Mouse (Mus musculus) brown adipose tissue, adult 24 weeks (tissue): ENCODE measurements around the gene Trappc2l. TPM values are rescaled to one million over a fixed set of nuclear protein-coding genes. Genes with fewer than 3 reads are reported as not detected.

Experiments
- H3K27ac ChIP-seq: fragments of 200-500 bp; replicated peaks from 2 replicates; pipeline ENCODE4 v1.5.1; 2012; ENCODE audit warnings: low read depth, mild to moderate bottlenecking, low read length
- H3K4me1 ChIP-seq: fragments of 200-500 bp; 2 replicates; pipeline ENCODE4 v1.6.1; 2012; ENCODE audit warnings: low read length, mixed read lengths; ENCODE audit not compliant: control insufficient read depth, insufficient read depth, insufficient read length
- H3K4me3 ChIP-seq: fragments of 200-500 bp; 2 replicates; pipeline ENCODE4 v1.5.1; 2012; ENCODE audit warnings: low read depth, mild to moderate bottlenecking, low read length, moderate library complexity; ENCODE audit not compliant: insufficient read depth
- polyA plus RNA-seq: library from polyadenylated mRNA; stranded (reverse); fragments of >200 nt; gene quantifications from 2 replicates; pipeline ENCODE4 v1.2.4, GENCODE M21; 2012; ENCODE audit not compliant: missing spikeins, insufficient read depth, insufficient read length

The Trappc2l gene
- polyA plus RNA-seq, 1 experiment, result 81.0 TPM

- Histone ChIP-seq H3K4me3 (peak overlapping the region; percentile 82; the same call in 1 of the 2 replicates), H3K27ac (no peak overlapping the region; the same call in 1 of the 2 replicates), H3K4me1 (peaks cover 7% of the 10 kb centered on the region)
These were observed 36.7 kb upstream of the Trappc2l start for GRCm38 (mm10) chr8:122574667-122575251.

- peak overlapping the region; percentile 82; the same call in 1 of the 2 replicates for H3K4me3 ChIP-seq
- peaks cover 7% of the 10 kb centered on the region for H3K4me1 ChIP-seq
- no peak overlapping the region; the same call in 1 of the 2 replicates for H3K27ac ChIP-seq
These were observed 36.2 kb upstream of the Trappc2l start for GRCm38 (mm10) chr8:122575286-122575685.

- peak overlapping the region; percentile 82 for H3K4me3 ChIP-seq
- no peak overlapping the region for H3K27ac ChIP-seq
- peaks cover 7% of the 10 kb centered on the region for H3K4me1 ChIP-seq
These were observed 35.4 kb upstream of the Trappc2l start for GRCm38 (mm10) chr8:122575735-122576647.

- H3K4me1 ChIP-seq, result peaks cover 7% of the 10 kb centered on the region
These were observed 34.8 kb upstream of the Trappc2l start, which contains the start of gene Aprt for GRCm38 (mm10) chr8:122576648-122577022. Gene Aprt, minus strand, starts transcription at chr8:122576909.

GRCm38 (mm10) chr8:122577116-122577515, 34.3 kb upstream of the Trappc2l start:
- Histone ChIP-seq H3K4me1 (peaks cover 7% of the 10 kb centered on the region), H3K4me3 (no peak overlapping the region), H3K27ac (no peak overlapping the region)

More at GRCm38 (mm10) chr8:122576648-122577022, 34.8 kb upstream of the Trappc2l start, which contains the start of gene Aprt:
- Histone ChIP-seq H3K4me3 (peak within 1 kb of the TSS; percentile 82), H3K27ac (no peak within 1 kb of the TSS)

GRCm38 (mm10) chr8:122579196-122579595, 32.2 kb upstream of the Trappc2l start:
- H3K4me3 ChIP-seq, result no peak overlapping the region
- no peak overlapping the region for H3K27ac ChIP-seq
- H3K4me1 ChIP-seq, result peaks cover 7% of the 10 kb centered on the region

GRCm38 (mm10) chr8:122580926-122581325, 30.5 kb upstream of the Trappc2l start:
- Histone ChIP-seq H3K27ac (no peak overlapping the region), H3K4me1 (peaks cover 5% of the 10 kb centered on the region; the same call in 1 of the 2 replicates), H3K4me3 (no peak overlapping the region)

GRCm38 (mm10) chr8:122584981-122585380, 26.5 kb upstream of the Trappc2l start:
- no peak overlapping the region for H3K27ac ChIP-seq
- H3K4me3 ChIP-seq, result no peak overlapping the region

GRCm38 (mm10) chr8:122585411-122585891, 26.0 kb upstream of the Trappc2l start:
- no peak overlapping the region for H3K27ac ChIP-seq
- no peak overlapping the region for H3K4me3 ChIP-seq
- H3K4me1 ChIP-seq, result 0 out of 2 replicates have a peak, but pooled peaks cover 4% of the 10 kb centered on the region

More at GRCm38 (mm10) chr8:122584981-122585380, 26.5 kb upstream of the Trappc2l start:
- 0 out of 2 replicates have a peak, but pooled peaks cover 4% of the 10 kb centered on the region for H3K4me1 ChIP-seq

- Histone ChIP-seq H3K27ac (no peak overlapping the region), H3K4me3 (no peak overlapping the region), H3K4me1 (0 out of 2 replicates have a peak, but pooled peaks cover 4% of the 10 kb centered on the region)
These were observed 25.3 kb upstream of the Trappc2l start for GRCm38 (mm10) chr8:122586171-122586570.

GRCm38 (mm10) chr8:122586749-122587148, 24.7 kb upstream of the Trappc2l start:
- Histone ChIP-seq H3K4me3 (no peak overlapping the region), H3K4me1 (0 out of 2 replicates have a peak, but pooled peaks cover 4% of the 10 kb centered on the region), H3K27ac (no peak overlapping the region)

- Histone ChIP-seq H3K4me1 (no peaks in the 10 kb centered on the region), H3K27ac (no peak overlapping the region), H3K4me3 (no peak overlapping the region)
These were observed 18.2 kb upstream of the Trappc2l start for GRCm38 (mm10) chr8:122593240-122593639.

GRCm38 (mm10) chr8:122593783-122594507, 17.5 kb upstream of the Trappc2l start:
- no peak overlapping the region for H3K27ac ChIP-seq
- H3K4me1 ChIP-seq, result no peaks in the 10 kb centered on the region
- H3K4me3 ChIP-seq, result no peak overlapping the region

- Histone ChIP-seq H3K4me1 (no peaks in the 10 kb centered on the region), H3K27ac (no peak overlapping the region), H3K4me3 (no peak overlapping the region)
These were observed 15.4 kb upstream of the Trappc2l start for GRCm38 (mm10) chr8:122596031-122596430.
